Mouse (Mus musculus) lung, adult 18-20 months (tissue): ENCODE measurements around the gene Rnase10.
"Not testable (repeated sequence)": the region's sequence is repeated elsewhere in the genome, so short reads cannot be mapped to it uniquely, and the experiment has no call there.

ENCODE experiments used
- DNase-seq, 2 experiments: peaks; one replicate each; pipeline ENCODE4 v3.0.0; 2022; ENCODE audit warnings: mixed read lengths in 2 of 2

Rnase10 gene

GRCm38 (mm10) chr14:51007152-51007801 lies at the start of gene Rnase10:
Rnase10 (plus strand) TSS chr14:51007751.
- no peak for DNase-seq

DNA sequence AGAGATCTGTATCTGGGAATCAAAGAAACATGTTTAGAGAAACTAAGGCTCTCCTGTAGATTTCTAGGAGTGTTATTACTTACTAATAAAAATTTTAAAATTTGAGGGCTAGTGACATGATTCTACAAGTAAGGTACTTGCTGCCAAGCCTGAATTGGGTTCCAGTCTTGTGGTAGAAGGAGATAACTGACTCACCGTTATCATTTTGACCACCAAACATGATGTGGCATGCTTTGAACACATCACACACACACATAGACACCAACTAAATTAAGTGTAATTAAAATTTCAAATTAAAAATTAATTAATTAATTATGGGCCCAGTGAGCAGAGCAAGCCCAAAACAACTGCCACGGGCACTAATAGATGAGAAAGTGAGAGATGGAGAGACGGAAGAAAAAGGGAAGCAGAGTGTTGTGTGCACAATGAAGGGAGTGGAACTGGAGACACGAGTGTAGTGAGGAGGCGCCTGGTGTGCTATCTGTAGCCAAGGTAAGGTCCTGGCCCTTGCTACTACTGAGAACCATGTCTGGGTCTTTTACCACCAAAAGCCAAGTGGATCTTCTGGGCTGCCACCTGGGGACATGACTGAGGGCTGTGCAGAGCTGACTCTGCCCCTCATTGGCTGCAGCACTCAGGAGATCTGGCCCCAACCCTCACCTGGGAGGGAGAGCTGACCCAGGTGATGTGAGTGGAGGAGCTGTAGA lies 49.1 kb upstream of the Rnase10 start:
- DNase-seq: not testable (repeated sequence)

DNA sequence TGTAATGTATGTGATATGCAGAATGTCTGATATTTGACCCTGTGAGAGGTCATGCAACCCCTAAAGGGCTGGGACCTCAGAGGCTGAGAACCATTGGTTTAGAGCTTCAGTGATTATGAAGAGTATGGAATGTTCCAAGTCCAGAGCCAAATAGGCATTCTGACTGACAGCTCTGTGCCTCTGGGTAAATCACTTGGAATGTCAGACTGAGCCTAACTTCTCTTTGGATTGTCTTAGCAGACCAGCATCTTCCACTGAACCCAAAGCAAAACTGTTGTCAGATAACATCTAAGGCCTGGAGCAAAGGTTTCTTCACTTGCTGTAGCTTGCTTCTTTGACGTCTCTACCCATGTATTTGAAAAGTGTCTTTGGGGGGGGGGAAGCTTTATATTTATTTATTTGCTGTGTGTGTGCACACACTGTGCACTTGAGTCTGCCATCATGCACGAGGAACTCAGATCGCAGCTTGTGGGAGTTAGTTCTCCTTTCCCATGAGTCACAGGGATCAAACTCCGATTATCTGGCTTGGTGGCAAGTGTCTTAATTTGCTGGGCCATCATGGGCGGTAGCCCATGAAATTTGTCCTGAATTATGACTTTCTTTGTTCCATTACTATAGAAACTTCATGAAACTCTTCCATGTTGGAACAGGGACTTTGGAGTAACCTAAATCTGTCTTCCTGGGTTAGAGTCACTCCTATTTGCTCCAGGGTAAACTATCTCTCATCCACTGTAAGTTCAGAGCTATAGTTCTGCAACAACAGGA lies 39.2 kb upstream of the Rnase10 start:
- DNase-seq: no peak

DNA sequence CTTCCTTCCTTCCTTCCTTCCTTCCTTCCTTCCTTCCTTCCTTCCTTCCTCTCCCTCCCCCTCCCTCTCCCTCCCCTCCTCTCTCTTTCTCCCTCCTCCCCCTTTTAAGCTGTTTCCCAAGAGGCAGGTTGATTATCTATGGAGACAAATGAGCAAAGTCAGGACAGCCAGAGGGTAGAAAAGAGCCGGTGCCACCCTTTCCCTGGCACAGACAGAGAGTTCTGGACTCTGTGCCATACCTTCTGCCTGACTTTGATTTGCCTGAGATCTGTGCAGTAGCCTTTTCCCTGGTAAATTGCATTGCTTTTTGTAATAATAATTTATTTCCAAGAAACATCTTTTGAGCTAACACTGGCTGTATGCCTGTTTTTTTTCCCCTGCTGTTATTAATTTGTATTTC lies 38.5 kb upstream of the Rnase10 start:
- DNase-seq: no peak

- peak in 1 of 2 experiments; percentile 17 for DNase-seq
Measured at GRCm38 (mm10) chr14:50969558-50970544, 37.7 kb upstream of the Rnase10 start.

- no peak for DNase-seq
Measured at GRCm38 (mm10) chr14:50970822-50971221, 36.7 kb upstream of the Rnase10 start.

DNA sequence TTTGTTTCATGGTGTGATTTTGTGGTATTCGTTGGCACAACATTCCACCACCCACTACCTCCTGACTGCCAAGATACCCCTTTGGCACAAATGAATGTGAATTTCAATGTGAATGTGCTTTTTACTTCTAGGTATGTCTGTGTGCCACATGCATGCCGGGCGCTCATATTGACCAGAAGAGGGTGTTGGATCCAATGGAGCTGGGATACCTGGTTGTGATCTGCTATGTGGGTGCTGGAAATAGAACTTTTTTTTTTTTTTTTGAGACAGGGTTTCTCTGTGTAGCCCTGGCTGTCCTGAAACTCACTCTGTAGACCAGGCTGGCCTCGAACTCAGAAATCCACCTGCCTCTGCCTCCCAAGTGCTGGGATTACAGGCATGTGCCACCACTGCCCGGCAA lies 34.5 kb upstream of the Rnase10 start:
- DNase-seq: not testable (repeated sequence)

DNA sequence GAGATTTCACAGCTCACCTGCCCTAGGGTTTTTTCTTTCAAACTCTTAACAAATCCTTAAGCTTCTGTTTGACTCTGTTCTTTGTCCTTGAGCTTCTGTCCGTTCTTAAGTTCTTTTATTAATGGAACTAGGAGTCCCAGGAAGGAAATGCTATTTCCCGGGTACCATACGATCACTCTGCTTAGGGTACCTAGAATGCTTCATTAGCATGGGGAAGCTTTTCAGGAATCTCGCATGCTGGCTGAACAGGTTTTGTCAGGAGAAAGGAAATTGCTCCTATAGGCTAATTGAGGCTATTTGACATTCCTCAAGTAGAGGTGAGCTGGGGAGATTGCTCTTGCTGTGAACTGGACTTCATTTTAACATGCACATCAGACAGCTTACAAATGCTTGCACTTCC lies 33.9 kb upstream of the Rnase10 start:
- DNase-seq: no peak

GRCm38 (mm10) chr14:50975001-50975400 lies 32.5 kb upstream of the Rnase10 start:
- no peak for DNase-seq

GRCm38 (mm10) chr14:50976674-50977073 lies 30.9 kb upstream of the Rnase10 start:
- DNase-seq: peak in 1 of 2 experiments; percentile 11

DNA sequence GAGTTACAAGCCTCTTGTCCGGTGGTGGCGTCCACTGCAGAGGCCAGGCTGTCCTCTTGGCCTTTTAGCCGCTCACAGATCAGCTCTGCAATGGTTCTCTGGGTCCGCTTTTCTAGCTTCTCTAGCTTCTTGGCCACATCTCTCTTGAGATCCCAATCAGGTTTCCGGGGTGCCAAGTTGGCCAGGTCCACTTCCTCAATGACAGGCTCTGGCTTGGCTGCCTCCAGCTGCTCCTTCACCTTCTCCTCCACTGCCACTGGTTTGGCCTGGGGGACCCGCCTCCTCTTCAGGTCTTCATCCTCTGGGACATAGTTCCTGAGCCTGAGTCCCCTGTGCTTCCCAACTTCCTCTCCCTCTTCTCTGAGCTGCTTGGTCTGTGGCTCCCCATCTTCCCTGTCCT lies 29.1 kb upstream of the Rnase10 start:
- not testable (repeated sequence) for DNase-seq

DNA sequence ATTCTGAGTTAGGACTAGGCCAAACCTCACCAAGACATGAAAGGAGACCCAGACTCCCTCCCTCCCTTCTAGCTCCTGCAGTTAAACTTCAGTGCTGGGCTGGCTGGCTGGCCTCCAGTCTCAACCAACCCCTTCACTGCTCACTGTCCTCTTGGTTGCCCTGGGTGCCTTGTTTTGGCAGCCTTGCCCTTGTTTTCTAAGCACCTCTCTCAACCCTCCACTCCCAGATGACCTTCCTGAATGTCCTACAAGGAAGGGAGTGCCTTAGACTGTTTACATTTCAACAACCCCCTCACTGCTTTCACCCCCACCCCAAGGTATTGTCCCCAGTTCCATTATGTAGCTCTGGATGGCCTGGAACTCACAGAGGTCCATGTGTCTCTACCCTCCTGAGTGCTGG lies 27.9 kb upstream of the Rnase10 start:
- DNase-seq: no peak

DNA sequence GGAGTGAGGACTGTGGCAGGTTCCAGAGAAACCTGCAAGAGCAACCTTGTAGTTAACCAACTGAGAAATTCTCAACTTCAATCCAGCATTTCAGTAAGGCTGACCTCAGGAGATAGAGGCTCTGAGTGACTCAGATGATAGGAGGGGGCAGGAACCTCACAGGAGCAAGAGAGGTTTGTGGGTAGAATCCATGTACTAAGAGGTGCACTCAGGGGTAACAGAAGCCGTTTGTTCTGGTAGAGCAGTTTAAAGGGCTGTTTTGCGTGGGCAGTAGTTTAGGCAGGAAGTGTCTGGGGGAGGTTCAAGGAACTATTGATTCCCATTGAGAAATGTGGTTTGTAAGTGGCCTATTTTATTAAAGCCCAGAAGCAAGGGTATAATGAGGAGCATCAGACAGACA lies 26.3 kb upstream of the Rnase10 start:
- no peak for DNase-seq

DNA sequence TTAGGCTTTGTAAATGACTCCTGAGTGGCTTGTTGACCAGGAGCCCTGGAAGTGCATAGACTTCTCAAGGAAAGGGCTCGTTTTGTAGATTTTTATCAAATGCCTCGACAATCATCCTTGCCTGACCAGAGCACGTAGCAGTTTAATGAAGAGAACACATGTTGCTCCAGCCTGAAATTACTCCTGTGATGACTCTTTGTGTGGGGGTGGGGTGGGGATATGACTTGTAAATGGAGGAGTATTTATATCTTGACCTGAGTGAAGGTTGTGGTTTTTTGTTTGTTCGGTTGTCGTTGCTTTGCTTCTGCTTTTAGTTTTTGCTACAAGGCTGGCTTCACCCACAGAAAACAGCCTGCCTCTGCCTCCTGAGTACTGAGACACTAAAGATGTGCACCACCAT lies 25.7 kb upstream of the Rnase10 start:
- DNase-seq: no peak

DNA sequence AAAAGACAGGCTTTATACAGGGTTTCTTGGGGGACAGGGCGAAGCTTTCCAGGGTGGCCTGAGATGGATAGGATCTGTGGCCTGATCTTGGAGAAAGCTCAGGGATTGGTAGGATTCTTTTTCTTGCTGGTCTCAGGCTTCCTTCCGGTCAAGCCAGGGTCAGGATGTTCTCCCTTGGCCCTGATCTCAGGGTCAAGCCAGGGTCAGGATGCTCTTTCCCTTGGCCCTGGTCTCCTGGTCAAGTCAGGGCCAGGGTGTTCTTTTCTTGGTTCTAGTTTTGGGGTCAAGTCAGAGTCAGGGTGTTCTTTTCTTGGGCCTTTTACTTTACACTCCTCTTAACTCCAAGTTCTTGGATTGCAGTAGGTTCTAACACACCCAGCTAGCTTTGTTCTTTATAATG lies 19.9 kb upstream of the Rnase10 start:
- DNase-seq: peak; percentile 12 to 33

DNA sequence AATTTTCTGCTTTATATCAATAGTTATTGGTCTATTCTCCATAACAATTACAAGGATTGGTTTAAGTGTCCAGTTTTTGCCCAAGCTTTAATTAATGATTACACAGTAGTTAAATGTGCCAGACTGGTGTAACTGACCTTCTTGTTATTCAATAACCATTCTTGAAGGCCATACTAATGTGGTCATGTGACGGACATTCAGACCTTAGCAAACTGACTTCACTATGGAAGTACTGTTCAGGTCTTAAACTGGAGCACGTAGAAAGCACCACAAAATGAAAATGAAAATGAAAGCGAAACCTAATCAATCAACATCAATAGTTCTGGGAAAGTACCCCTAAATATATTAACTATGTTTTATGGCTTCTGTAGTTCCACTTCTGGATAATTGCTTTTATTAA lies 16.5 kb upstream of the Rnase10 start:
- DNase-seq: no peak

DNA sequence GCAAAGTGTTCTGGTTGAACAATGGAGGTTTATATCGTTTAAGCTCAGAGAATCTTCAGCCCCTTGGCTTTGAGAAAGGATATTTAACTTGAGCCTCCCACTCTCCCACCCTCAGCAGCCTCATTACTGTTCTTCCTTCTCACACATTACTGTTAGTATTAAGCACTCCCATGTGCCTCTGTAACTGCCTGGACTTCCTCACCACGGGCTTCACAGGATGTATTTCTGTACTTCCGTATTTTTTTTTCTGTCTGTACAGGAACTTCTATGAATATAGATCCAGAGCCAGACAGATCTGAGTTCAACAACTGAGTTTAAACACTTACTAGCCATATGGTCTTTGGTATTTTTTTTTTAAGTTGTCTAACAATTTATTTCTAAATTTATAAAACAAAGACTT lies 10.5 kb upstream of the Rnase10 start:
- DNase-seq: no peak

DNA sequence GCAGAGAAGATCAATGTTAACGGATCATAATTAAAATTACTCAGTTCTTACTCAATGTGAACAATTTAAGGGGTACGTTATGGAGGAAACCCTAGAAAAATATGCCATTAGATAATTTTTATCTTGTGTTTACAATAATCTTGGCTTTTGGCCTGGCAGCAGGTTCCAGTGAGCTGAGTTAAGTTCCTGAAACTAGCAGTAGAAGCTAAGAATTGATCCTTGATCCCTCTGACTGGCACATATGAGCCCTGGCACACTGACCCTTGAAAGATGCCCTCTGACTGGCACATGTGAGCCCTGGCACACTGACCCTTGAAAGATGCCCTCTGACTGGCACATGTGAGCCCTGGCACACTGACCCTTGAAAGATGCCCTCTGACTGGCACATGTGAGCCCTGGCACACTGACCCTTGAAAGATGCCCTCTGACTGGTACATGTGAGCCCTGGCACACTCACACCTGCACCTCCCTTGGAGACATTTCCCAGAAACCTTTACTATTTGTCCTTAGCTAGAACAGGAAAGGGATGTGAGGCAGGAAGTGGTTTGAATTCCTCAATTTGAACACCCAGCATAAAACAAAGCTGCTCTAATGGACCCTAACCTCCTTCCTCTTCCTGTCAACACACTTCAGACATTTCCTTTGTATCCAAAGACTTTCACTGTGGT lies 9.4 kb upstream of the Rnase10 start:
- peak in 1 of 2 experiments; percentile 22 for DNase-seq

DNA sequence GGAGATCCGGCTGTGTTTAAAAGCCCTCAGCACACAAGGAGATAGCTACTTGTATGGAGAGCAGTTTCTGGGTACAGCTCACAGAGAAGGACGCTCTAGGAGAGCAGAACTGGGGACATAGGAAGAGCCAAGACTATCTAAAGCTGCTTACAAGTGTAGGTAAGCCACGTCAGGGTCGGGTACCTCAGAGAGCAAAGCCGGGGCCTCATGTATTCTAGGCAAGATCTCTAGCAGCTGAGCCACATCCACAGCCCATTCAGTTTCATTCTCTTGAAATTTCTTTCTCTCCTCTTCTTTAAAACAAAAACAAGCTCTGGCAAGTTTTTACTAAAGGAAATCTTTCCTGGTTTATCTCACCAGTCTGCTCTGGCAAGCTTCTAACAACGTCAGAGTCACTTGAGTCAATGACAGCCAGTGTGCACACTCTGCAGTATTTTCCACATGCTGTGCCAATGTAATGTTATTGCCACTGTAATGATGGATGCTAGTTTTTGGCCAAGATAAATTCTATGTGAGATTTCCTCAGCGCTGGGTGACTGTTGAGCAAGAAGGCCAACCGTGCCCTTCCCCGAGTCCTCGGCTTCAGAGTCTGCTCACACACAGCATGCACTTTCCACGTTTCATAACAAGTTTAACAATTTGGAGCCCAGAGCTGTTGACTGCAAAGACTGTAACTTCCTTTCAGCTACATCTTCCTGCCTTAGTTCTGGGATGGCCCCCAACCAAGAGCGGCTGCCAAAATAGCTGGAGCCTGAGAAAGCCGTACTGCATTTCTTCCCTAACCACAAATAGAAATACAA lies 563 bp downstream of the Rnase10 start:
- DNase-seq: peak; percentile 62 to 70

DNA sequence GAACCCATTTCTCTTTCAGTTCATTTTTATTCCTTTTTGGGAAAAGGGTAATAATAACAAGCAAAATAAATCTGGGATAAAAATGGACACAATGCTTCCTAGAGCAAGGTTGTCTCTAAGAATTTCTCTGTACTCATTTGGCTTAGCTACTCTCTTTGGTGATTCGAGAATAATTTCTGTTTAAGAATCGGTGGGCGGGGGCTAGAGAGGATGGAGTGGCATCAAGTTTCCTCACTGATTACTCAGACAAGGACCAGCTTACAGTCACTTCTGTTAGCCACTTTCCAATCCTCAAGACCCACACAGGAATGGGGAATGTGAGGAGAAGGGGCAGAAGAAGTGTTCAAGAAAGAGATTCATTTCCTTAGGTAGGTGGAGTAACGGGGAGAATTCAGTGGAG lies 1.2 kb downstream of the Rnase10 start:
- no peak for DNase-seq

DNA sequence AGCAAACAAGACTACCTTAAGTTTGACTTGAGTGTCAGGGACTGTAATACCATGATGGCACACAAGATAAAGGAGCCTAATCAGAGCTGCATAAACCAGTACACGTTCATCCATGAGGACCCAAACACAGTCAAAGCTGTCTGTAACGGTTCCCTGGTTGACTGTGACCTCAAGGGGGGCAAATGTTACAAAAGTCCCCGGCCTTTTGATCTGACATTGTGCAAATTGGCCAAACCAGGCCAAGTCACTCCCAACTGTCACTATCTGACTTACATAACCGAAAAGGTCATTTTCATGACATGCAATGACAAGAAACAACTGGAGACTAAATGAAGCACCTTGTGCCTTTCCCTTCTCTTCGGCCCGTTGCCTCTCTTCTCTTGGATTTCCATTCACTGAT lies 2.0 kb downstream of the Rnase10 start:
- peak in 1 of 2 experiments; percentile 31 for DNase-seq
